Mouse (Mus musculus) lung, postnatal 0 days (tissue): ENCODE measurements around the gene Sec62.

ENCODE experiments used
- CTCF ChIP-seq: IDR thresholded peaks from 2 replicates; pipeline ENCODE4 v1.5.1; 2016; ENCODE audit warnings: antibody characterized with exemption, mild to moderate bottlenecking
- EP300 ChIP-seq: IDR thresholded peaks from 2 replicates; pipeline ENCODE4 v1.6.1; 2016; ENCODE audit warnings: antibody characterized with exemption, mild to moderate bottlenecking, control low read depth

GRCm38 (mm10) chr3:30771560-30771959 is 21.1 kb upstream of the Sec62 start:
- no peak for TF ChIP-seq CTCF
- TF ChIP-seq EP300 = no peak
